In the genomic region with DNA sequence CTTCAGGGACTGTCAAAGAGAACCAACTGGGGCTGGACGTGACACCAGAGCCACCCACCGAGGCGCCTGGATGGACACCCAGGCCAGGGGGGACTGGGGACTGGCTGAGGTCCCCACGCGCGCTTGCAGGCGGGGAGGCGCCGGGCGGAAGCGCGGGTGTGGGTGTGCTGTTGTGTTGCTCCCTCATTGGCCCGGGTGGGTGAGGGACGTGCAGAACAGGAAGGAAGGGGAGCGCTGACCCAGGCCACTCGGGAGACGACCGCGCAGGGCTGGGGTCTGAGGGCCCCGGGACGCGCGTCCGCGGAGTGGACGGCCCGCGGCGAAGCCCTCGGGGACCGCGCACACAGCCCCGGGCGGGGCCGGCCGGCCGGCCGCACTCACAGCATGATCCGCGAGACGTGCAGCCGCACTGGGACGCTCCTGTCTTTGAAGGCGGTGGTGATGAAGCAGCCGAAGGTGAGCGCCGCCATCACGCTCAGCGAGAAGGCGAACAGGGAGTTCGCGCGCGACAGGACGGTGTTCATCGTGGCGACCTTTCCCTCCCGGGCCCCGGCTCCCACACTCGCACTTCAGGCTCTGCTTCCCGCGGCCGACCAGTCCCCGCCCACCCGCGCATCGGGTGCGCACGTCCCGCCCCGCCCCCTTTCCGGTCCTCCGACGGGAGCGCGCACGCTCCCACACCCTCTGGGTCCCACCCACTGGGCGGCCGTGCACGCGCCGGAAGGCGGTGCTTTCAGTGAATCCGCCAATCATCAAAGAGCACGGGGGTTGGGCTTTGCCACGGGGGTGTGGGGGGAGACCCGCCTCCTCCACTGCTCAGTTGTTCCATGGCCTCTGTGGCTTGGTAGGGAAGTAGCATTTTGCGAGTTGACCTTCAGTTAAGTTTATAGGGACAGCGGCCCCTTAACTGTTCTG, we compare ENCODE assay signal across 8 mouse cellular contexts. TPM values are rescaled to one million over a fixed set of nuclear protein-coding genes. Genes with fewer than 3 reads are reported as not detected.
DNase-seq lines count a peak whose midpoint lies in the region; ATAC-seq and TF ChIP-seq lines count a peak whose summit lies in the region.

A gene (plus strand): TSS at position 199 of the 915 bp plus-strand sequence.
A gene (minus strand): TSS at position 617 of the 915 bp plus-strand sequence.

- TF ChIP-seq EP300 in heart, adult 2 months (IDR thresholded peaks at IDR 0.05; ENCODE audit: insufficient read depth, low read depth, low read length), result no peak

- peak within 1 kb of the TSS; percentile 90 for H3K27ac ChIP-seq in embryonic facial prominence, embryonic 14.5 days (replicated peaks; ENCODE audit: low read depth, low read length)
- H3K27ac ChIP-seq in heart, adult 2 months, result peak within 1 kb of the TSS; percentile 97
- H3K27ac ChIP-seq in limb, embryonic 13.5 days, result peak within 1 kb of the TSS; percentile 81
- peak within 1 kb of the TSS; percentile 93 for H3K27ac ChIP-seq in midbrain, embryonic 16.5 days (ENCODE audit: low read length)

- H3K9ac ChIP-seq in embryonic facial prominence, embryonic 14.5 days (ENCODE audit: low read depth, low read length), result peak within 1 kb of the TSS; percentile 92
- H3K9ac ChIP-seq in heart, adult 2 months (ENCODE audit: low read depth, low read length), result peak within 1 kb of the TSS; percentile 81
- peak within 1 kb of the TSS; percentile 92 for H3K9ac ChIP-seq in limb, embryonic 13.5 days
- peak within 1 kb of the TSS; percentile 93 for H3K9ac ChIP-seq in midbrain, embryonic 16.5 days (ENCODE audit: low read depth, low read length)

- H3K4me2 ChIP-seq in embryonic facial prominence, embryonic 14.5 days (ENCODE audit: low read depth, low read length), result peak within 1 kb of the TSS; percentile 68
- peak within 1 kb of the TSS; percentile 72 for H3K4me2 ChIP-seq in limb, embryonic 13.5 days (replicated peaks)
- H3K4me2 ChIP-seq in midbrain, embryonic 16.5 days (ENCODE audit: low read length), result peak within 1 kb of the TSS; percentile 72

- intact Hi-C loops in heart, adult 2 months (cut with DNase I), result loop anchor here (5.0 kb wide), 1 partner anchor 43 kb away; no protein-coding TSS in a partner anchor

- no peaks in the 10 kb centered on the region for H3K9me3 ChIP-seq in embryonic facial prominence, embryonic 14.5 days (ENCODE audit: control insufficient read depth, low read length)
- no peaks in the 10 kb centered on the region for H3K9me3 ChIP-seq in limb, embryonic 13.5 days
- H3K9me3 ChIP-seq in midbrain, embryonic 16.5 days (replicated peaks; ENCODE audit: control insufficient read depth, low read length, poor library complexity, severe bottlenecking), result no peaks in the 10 kb centered on the region

- H3K4me1 ChIP-seq in embryonic facial prominence, embryonic 14.5 days (ENCODE audit: control insufficient read depth, insufficient read depth, low read length), result peaks cover 9% of the 10 kb centered on the region
- H3K4me1 ChIP-seq in heart, adult 2 months (ENCODE audit: control insufficient read depth, insufficient read depth, low read length), result no peaks in the 10 kb centered on the region; the same call in 1 of the 2 replicates
- peaks cover 13% of the 10 kb centered on the region for H3K4me1 ChIP-seq in limb, embryonic 13.5 days
- H3K4me1 ChIP-seq in midbrain, embryonic 16.5 days (ENCODE audit: control insufficient read depth, insufficient read depth, low read length), result peaks cover 21% of the 10 kb centered on the region

- under 1% methylated on average over 38 of the region's 89 CpGs for WGBS in embryonic facial prominence, embryonic 14.5 days
- under 1% methylated on average over 88 of the region's 89 CpGs for WGBS in heart, adult 2 months
- WGBS in limb, embryonic 13.5 days, result under 1% methylated on average over 78 of the region's 89 CpGs
- WGBS in midbrain, embryonic 16.5 days, result under 1% methylated on average over 89 of the region's 89 CpGs

- TF ChIP-seq POLR2A in heart, adult 2 months (IDR thresholded peaks at IDR 0.05; ENCODE audit: insufficient read depth, low read depth, low read length), result peak; percentile 71

- no peak for TF ChIP-seq CTCF in heart, adult 2 months (IDR thresholded peaks at IDR 0.05)

- H3K36me3 ChIP-seq in embryonic facial prominence, embryonic 14.5 days (ENCODE audit: control insufficient read depth, insufficient read depth, low read length), result peaks cover 11% of the 10 kb centered on the region; the same call in 1 of the 2 replicates
- H3K36me3 ChIP-seq in heart, adult 2 months (ENCODE audit: control insufficient read depth, insufficient read depth, low read length), result peaks cover 18% of the 10 kb centered on the region
- peaks cover 7% of the 10 kb centered on the region for H3K36me3 ChIP-seq in limb, embryonic 13.5 days
- no peaks in the 10 kb centered on the region for H3K36me3 ChIP-seq in midbrain, embryonic 16.5 days (ENCODE audit: control insufficient read depth, insufficient read depth, low read length)

- DNase-seq in 3134 (ENCODE audit: extremely low read depth, insufficient read length, low spot score), result peak; percentile 92
- peak; percentile 90 to 91 for DNase-seq in adrenal gland, postnatal 4 days (ENCODE audit: low spot score in 2 of 2)
- DNase-seq in embryonic facial prominence, embryonic 14.5 days (ENCODE audit: low spot score), result peak; percentile 97
- DNase-seq in heart, adult 2 months, result peak; percentile 97
- peak; percentile 95 to 96 for DNase-seq in kidney, adult 8-10 months
- DNase-seq in spleen, postnatal 10 days (ENCODE audit: low spot score in 2 of 2), result peak; percentile 87 to 97

- no peaks in the 10 kb centered on the region for H3K79me2 ChIP-seq in heart, adult 2 months (replicated peaks; ENCODE audit: control insufficient read depth, insufficient read depth, low read length)

- peak within 1 kb of the TSS; percentile 99 for H3K4me3 ChIP-seq in embryonic facial prominence, embryonic 14.5 days (ENCODE audit: low read depth, low read length)
- H3K4me3 ChIP-seq in heart, adult 2 months, result peak within 1 kb of the TSS; percentile 83
- H3K4me3 ChIP-seq in limb, embryonic 13.5 days, result peak within 1 kb of the TSS; percentile 94
- H3K4me3 ChIP-seq in midbrain, embryonic 16.5 days (ENCODE audit: low read depth, low read length), result peak within 1 kb of the TSS; percentile 97

- peak; percentile 95 for ATAC-seq in embryonic facial prominence, embryonic 14.5 days (ENCODE audit: low read depth)
- ATAC-seq in limb, embryonic 13.5 days (ENCODE audit: low FRiP score, low read depth), result peak; percentile 94
- peak; percentile 96 for ATAC-seq in midbrain, embryonic 16.5 days

- H3K27me3 ChIP-seq in embryonic facial prominence, embryonic 14.5 days (replicated peaks; ENCODE audit: control insufficient read depth, insufficient read depth, low read length), result no peaks in the 10 kb centered on the region
- no peaks in the 10 kb centered on the region for H3K27me3 ChIP-seq in heart, adult 2 months (ENCODE audit: control insufficient read depth, insufficient read depth, low read length)
- H3K27me3 ChIP-seq in limb, embryonic 13.5 days, result no peaks in the 10 kb centered on the region
- H3K27me3 ChIP-seq in midbrain, embryonic 16.5 days (ENCODE audit: control insufficient read depth, insufficient read depth, low read depth, low read length), result no peaks in the 10 kb centered on the region

RNA-seq across cellular contexts. Expression of the first gene that starts in this region (rescaled TPM):
- 1 to 10 TPM; 1.3 to 5.0 TPM for total RNA-seq in adrenal gland, postnatal 4 days (2021)
- polyA plus RNA-seq in embryonic facial prominence, embryonic 14.5 days (2014; fragmentation: Nextera tagmentation; extraction: Ambion mirVana), result 4.9 and 6.8 TPM in 2 replicates
- 10 to 100 TPM; 18.6 to 22.6 TPM for total RNA-seq in heart, adult 2 months (2021)
- polyA plus RNA-seq in heart, adult 2 months (2012; rRNA removed), result 25.4 and 54.8 TPM in 2 replicates
- 5.8 and 6.0 TPM in 2 replicates for polyA plus RNA-seq in limb, embryonic 13.5 days (2015; fragmentation: Nextera tagmentation; extraction: Ambion mirVana)
- 4.9 and 6.0 TPM in 2 replicates for polyA plus RNA-seq in midbrain, embryonic 16.5 days (2015; fragmentation: Nextera tagmentation; extraction: Ambion mirVana)

RNA-seq across cellular contexts. Expression of the second gene that starts in this region (rescaled TPM):
- total RNA-seq in adrenal gland, postnatal 4 days (2021), result 10 to 100 TPM; 55.4 to 57.6 TPM
- 84.5 and 88.0 TPM in 2 replicates for polyA plus RNA-seq in embryonic facial prominence, embryonic 14.5 days (2014; fragmentation: Nextera tagmentation; extraction: Ambion mirVana)
- 10 to 100 TPM; 44.8 to 56.8 TPM for total RNA-seq in heart, adult 2 months (2021)
- polyA plus RNA-seq in heart, adult 2 months (2012; rRNA removed), result 11.2 and 26.9 TPM in 2 replicates
- polyA plus RNA-seq in limb, embryonic 13.5 days (2015; fragmentation: Nextera tagmentation; extraction: Ambion mirVana), result 93.2 and 98.2 TPM in 2 replicates
- polyA plus RNA-seq in midbrain, embryonic 16.5 days (2015; fragmentation: Nextera tagmentation; extraction: Ambion mirVana), result 50.4 and 52.7 TPM in 2 replicates

Comparison
In these comparisons a context has a peak if more than half of its experiments do, and no peak if none do; other contexts are left out.
1. Peak in every context shown above with its lines: DNase-seq, ATAC-seq, H3K4me3 ChIP-seq and H3K27ac ChIP-seq.